Mouse (Mus musculus) C2C12 (cell line): ENCODE data around the gene Dirc2. TPM values are rescaled to one million over a fixed set of nuclear protein-coding genes. Genes with fewer than 3 reads are reported as not detected.

Experiments used
- H3K27me3 ChIP-seq: one replicate; pipeline ENCODE4 v1.6.1; 2011; ENCODE audit not compliant: control insufficient read depth, insufficient read depth, insufficient read length
- H3K36me3 ChIP-seq: one replicate; pipeline ENCODE4 v1.6.1; 2011; ENCODE audit not compliant: control insufficient read depth, insufficient read depth
- H3K4me3 ChIP-seq: one replicate; pipeline ENCODE4 v1.5.1; 2011; ENCODE audit warnings: mild to moderate bottlenecking, control low read depth; ENCODE audit not compliant: poor library complexity, insufficient read depth, severe bottlenecking
- H3K79me2 ChIP-seq: one replicate; pipeline ENCODE4 v1.6.1; 2011; ENCODE audit not compliant: control insufficient read depth, insufficient read depth
- H3K79me3 ChIP-seq: one replicate; pipeline ENCODE4 v1.6.1; 2011; ENCODE audit warnings: low read depth, control low read depth
- H3ac ChIP-seq: one replicate; pipeline ENCODE3; 2011; ENCODE audit warnings: low read depth; ENCODE audit not compliant: control insufficient read depth, insufficient read length
- CEBPB ChIP-seq: IDR thresholded peaks from one replicate; pipeline ENCODE4 v1.6.1; 2011; ENCODE audit warnings: low read depth, mild to moderate bottlenecking, control low read depth, moderate library complexity
- CTCF ChIP-seq: IDR thresholded peaks from one replicate; pipeline ENCODE4 v1.5.1; 2011; ENCODE audit not compliant: control insufficient read depth, insufficient read depth, insufficient read length
- FOSL1 ChIP-seq: IDR thresholded peaks from one replicate; pipeline ENCODE4 v1.8.0; 2011; ENCODE audit warnings: mild to moderate bottlenecking, low read length; ENCODE audit not compliant: poor library complexity, insufficient read depth, severe bottlenecking
- MAX ChIP-seq: IDR thresholded peaks from one replicate; pipeline ENCODE4 v1.6.1; 2011; ENCODE audit warnings: mild to moderate bottlenecking, control low read depth
- MYOD1 ChIP-seq: IDR thresholded peaks from one replicate; pipeline ENCODE4 v1.6.1; 2011; ENCODE audit warnings: low read depth; ENCODE audit not compliant: control insufficient read depth, insufficient read length
- MYOG ChIP-seq: IDR thresholded peaks from one replicate; pipeline ENCODE4 v1.6.1; 2011; ENCODE audit not compliant: control insufficient read depth, insufficient read length; ENCODE audit errors: extremely low read depth
- USF1 ChIP-seq: IDR thresholded peaks from one replicate; pipeline ENCODE4 v1.6.1; 2011; ENCODE audit warnings: low read depth, mild to moderate bottlenecking, control low read depth, moderate library complexity
- polyA plus RNA-seq: library from polyadenylated mRNA; unstranded; fragments of >200 nt; fragmentation: generic; extraction: Trizol; gene quantifications from one replicate; pipeline ENCODE4 v1.2.1, GENCODE M21; 2012; ENCODE audit warnings: missing spikeins

Dirc2 gene
- polyA plus RNA-seq, 1 experiment = 11.7 TPM

GRCm38 (mm10) chr16:35763590-35764296, 5.4 kb downstream of the Dirc2 start:
- Histone ChIP-seq H3K79me3 (no peaks in the 10 kb centered on the region), H3ac (no peak overlapping the region), H3K79me2 (no peaks in the 10 kb centered on the region), H3K36me3 (no peaks in the 10 kb centered on the region), H3K4me3 (no peak overlapping the region), H3K27me3 (no peaks in the 10 kb centered on the region)
- TF ChIP-seq CTCF = no peak
- TF ChIP-seq MYOG = no peak
- TF ChIP-seq USF1 = no peak
- TF ChIP-seq CEBPB = no peak
- TF ChIP-seq MYOD1 = no peak
- no peak for TF ChIP-seq FOSL1
- no peak for TF ChIP-seq MAX

- Histone ChIP-seq H3K79me2 (no peaks in the 10 kb centered on the region), H3ac (no peak overlapping the region), H3K79me3 (no peaks in the 10 kb centered on the region), H3K27me3 (no peaks in the 10 kb centered on the region), H3K36me3 (no peaks in the 10 kb centered on the region), H3K4me3 (no peak overlapping the region)
- TF ChIP-seq FOSL1 (no peak), CTCF (no peak), MAX (no peak), MYOG (no peak), MYOD1 (no peak), CEBPB (no peak), USF1 (no peak)
These were observed 9.8 kb downstream of the Dirc2 start for GRCm38 (mm10) chr16:35759401-35759800.

GRCm38 (mm10) chr16:35756697-35757096, 12.5 kb downstream of the Dirc2 start:
- Histone ChIP-seq H3K36me3 (no peaks in the 10 kb centered on the region), H3K79me3 (no peaks in the 10 kb centered on the region), H3K27me3 (no peaks in the 10 kb centered on the region), H3ac (no peak overlapping the region), H3K79me2 (no peaks in the 10 kb centered on the region), H3K4me3 (no peak overlapping the region)
- TF ChIP-seq MAX (no peak), MYOG (no peak), CTCF (no peak), CEBPB (no peak), USF1 (no peak), MYOD1 (no peak), FOSL1 (no peak)

DNA sequence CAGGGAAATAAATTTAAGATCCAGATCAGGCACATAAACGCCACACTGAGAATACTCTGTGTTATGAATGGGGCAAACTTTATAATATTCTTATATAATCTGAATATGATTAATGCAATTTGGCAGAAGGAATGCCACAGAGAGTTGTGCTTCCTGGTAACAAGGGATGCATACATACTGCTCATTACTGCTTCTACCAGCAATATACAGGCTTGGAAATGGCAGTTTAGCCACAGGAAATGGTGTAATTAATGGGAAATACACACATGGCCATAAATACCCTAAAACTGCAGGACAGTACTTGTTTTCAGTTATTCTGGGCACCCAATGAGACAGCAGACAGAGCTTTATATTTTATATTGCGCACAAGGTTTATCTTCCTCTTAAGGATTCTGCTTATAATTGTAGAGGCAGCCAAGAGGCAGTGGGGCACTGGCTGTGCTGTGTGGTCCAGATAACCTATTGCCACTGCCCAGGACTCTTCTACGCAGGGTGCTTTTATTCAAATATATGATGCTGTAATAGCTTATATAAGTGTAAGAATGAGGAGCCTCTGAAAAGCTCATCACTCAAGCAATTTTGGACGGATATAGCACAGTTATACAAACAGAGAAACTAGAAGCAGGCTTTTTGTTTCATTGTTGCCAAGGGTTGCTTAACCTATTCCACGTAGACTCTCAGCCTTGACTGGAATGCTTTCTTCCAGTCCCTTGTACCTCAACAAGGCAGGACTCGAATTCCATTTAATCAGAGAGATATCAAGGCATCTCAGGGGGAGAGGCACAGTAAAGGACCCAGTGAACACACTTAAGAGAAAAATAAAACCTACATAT, 13.4 kb downstream of the Dirc2 start:
- Histone ChIP-seq H3K79me2 (no peaks in the 10 kb centered on the region), H3K79me3 (no peaks in the 10 kb centered on the region), H3K4me3 (no peak overlapping the region), H3K27me3 (no peaks in the 10 kb centered on the region), H3ac (no peak overlapping the region), H3K36me3 (no peaks in the 10 kb centered on the region)
- no peak for TF ChIP-seq MAX
- no peak for TF ChIP-seq CEBPB
- TF ChIP-seq FOSL1 = no peak
- TF ChIP-seq MYOD1 = no peak
- no peak for TF ChIP-seq CTCF
- no peak for TF ChIP-seq USF1
- TF ChIP-seq MYOG = no peak

GRCm38 (mm10) chr16:35753926-35754325, 15.2 kb downstream of the Dirc2 start:
- no peaks in the 10 kb centered on the region for H3K79me2 ChIP-seq
- TF ChIP-seq USF1 (no peak), FOSL1 (no peak), MAX (no peak), CTCF (no peak), MYOG (no peak), MYOD1 (no peak), CEBPB (no peak)
- H3ac ChIP-seq = no peak overlapping the region

More at GRCm38 (mm10) chr16:35753926-35754325, 15.2 kb downstream of the Dirc2 start:
- Histone ChIP-seq H3K27me3 (no peaks in the 10 kb centered on the region), H3K79me3 (no peaks in the 10 kb centered on the region), H3K36me3 (no peaks in the 10 kb centered on the region), H3K4me3 (no peak overlapping the region)
